Mouse (Mus musculus) testis, postnatal 10 days (tissue): Measurements from ENCODE around the gene Uap1l1.

ENCODE experiments used
- DNase-seq: peaks from one replicate; pipeline ENCODE4 v3.0.0; 2021; ENCODE audit warnings: low spot score

Uap1l1 gene

DNA sequence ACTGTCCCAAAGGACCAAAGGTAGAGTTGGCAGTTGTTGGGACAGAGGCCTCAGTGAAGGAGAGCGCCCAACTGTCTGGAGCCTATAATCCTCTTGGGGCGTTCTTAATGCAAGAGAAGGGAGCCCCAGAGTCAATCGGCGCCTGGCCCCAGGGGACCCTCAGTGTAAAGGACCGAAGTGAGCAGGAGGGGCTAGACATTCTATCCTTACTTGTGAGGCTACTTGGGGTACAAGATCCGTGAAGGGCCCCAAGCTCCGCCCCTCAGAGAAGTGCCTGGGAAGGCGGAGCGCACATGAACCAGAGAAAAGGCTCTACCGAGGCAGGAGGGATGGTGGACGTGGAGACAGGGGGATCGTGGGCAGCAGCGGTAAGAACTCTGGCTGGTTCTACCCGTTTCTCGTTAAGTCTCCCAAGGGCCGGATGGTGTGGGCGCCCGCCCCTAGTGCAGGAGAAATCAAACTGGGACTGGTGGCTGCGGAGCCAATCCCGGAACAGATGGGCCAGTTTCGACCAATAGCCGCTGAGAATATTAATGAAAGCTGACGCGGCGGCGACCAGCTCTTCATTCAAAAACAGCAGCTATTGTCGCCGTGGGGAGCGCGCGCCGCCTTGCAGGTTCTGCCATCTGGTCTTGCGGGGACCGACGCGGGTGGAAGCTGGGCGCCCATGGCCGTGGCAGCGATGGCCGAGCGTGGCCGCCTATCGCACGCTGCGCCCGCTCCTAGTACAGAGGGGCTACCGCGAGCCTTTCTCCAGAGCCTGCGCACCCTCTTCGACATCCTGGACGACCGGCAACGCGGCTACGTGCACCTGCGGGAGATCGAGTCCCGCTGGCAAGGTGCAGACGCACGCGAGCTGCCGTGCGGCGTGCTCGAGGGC, 6.5 kb upstream of the Uap1l1 start, which contains the start of gene Sapcd2:
Sapcd2 (plus strand) TSS at position 558 of the 880 bp plus-strand sequence.
- DNase-seq = peak; percentile 82

DNA sequence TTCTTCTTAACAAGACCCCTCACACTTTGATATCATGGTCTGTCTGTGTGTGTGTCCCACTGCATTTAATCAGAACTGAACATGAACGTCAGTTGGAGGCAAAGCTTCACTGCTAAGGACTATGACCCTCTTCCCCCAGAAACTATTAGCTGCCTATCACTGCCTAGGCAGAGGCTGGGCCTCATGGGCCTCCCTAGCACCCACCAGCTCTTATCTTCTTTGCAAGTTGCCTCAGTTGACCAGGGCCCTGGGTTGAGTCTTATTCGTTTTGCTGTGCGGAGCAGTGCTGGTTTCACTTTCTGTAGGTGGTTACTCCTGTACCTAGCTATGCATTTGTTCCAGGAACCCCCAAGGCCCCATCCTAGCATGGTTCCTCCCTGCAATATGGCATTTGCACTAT, 4.5 kb upstream of the Uap1l1 start:
- no peak for DNase-seq

DNA sequence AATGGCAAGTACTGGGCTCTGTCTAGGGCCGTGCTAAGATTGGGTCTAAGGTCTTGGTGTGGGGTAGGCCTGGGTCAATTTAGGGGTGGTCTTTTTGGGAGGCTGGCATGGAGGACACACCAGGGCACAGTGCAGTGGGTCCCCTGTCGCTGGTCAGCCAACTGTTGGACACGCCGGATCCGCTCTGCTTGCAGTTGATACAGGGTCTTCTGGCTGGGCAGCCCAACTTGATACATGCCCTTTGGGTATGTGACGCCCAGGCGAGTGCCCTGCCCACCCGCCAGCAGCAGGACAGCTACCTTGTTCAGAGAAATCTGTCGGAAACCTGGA, 756 bp downstream of the Uap1l1 start:
- DNase-seq = no peak

DNA sequence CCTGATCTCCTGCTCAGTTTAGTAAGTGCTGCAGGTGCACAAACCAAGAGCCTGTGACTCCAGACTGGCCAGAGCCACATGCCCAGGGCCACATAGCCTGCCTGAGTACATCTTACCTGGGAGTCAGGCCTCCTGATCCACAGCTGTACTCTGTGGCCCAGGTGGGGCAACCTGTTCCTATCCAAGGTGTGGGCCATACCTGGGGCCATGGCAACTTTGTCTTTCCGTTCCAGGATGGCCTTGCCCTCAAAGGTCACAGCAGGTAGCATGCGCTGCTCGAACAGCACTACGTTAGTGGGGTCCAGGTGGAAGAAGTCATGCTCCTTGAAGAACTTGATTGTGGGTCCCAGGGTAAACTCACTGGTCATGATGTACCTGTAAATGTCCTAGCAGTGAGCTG, 1.2 kb downstream of the Uap1l1 start:
- no peak for DNase-seq

DNA sequence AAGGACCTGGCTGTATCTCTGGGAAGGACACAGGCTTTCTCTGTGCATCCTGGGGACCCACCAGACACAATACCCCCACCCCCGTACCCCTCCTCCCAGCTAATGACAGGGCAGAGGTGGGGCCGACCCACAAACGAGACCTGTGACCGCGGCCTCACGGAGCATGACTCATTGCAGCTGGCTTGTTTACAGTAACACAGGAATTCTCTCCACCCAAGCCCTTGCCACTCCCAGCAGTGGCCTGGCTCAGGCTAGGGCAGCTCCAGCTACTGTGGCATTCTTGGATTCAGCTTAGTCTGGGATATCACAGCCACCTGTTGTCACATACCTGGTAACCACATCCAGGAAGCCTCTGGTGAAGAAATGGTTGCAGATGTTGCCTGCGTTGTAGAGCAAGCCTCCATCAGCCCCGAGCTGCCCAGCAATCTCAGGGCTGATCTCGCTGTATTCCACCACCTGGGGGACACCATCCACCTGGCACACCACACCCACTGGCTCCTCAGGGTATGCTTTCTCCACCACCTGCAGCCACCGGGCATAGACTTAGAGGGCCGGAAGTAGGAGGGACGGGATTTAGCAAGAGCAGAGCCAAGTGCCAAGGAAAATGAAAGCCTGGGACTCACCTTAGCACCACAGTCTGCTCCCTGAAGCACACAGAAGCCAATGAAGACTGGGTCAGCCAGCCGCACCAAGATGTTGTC, 1.9 kb downstream of the Uap1l1 start:
- DNase-seq = no peak

DNA sequence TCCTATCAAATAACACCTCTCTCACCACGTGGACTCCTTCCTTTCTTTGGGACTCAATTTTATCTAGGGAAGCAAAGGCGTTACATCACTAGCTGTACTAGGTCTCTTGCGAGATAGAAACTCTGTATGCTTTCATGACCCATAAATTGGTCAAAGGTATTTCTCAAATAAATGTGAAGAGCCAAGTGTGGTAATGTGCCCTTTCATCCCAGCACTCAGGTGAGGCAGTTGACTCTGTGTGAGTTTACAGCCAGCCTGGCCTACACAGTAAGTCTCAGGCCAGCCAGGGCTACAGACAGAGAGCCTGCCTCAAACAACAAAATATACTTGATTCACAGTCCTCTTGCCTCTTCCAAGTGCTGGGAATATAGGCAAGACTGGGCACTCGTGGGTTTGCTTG, 5.6 kb downstream of the Uap1l1 start:
- DNase-seq = no peak

DNA sequence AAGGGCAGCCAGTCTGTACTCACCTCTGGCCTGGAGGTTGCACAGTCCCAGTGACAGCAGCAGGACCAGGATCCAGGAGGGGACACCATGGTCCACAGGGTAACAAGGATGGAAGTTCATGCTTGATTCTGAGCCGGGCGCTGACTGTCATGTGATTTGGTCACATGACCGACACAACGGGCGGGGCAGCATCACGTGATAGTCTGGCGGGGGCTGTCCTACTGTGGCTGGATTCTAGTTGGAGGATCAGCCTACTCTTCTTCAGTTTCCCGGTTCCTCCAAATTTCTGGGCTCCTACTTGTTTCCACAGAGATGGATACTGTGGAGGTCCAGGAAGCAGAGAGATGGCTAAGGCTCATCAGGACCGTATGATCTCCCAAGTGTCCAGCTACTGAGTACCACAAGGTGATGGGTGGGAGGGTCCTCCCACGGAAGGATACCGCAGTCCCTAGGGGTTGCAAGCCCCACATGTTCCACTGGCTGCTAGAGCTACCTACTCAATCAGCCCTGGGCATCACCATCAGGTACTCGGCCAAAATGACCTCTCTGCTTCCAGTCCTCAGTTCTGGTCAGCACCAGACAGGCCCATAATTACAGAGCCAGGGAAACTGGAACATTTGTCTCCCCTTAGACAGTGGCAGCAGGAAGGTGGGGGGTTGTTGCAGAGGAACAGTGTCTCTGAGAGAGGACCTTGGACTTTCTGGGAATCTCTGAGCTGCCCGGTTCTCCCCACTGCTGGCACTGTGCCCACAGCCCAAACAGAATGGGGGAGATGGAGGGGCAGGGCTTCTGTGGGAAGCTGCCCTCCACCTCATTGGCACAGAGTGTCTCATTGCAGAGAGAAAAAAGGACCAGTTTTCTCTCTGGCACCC, 9.0 kb downstream of the Uap1l1 start, which contains the start of gene Dpp7:
Dpp7 (minus strand) TSS at position 152 of the 872 bp plus-strand sequence.
- peak; percentile 89 for DNase-seq

DNA sequence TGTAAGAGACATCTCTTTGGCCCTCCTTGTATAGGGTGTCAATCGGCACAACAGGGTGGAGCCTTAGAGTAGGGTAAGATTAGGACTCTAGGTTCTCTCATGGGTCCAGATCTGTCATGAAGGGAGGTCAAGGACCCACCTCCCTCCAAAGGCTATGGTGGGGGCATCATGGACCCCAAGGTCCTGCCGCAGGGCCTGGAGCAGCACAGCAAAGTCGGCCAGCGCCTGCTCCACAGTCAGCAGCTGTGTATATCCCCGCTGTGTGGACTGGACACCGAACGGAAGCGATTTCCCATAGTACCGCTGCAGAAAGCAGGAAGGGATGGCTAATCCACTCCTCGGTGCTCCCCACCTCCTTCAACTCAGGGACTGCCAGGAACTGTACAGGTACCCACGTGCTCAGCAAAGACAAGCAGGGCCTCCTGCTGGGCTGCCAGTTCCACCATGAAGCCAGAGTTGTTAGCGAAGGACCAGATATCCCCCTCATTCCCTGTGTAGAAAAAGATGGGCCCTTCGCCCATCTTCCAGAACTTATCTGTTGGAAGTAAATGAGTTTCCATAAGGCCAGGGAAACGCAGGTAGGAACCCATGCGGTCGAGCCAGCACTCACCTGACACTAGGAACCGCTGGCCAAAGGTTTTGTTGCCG, 9.9 kb downstream of the Uap1l1 start:
- DNase-seq = no peak

DNA sequence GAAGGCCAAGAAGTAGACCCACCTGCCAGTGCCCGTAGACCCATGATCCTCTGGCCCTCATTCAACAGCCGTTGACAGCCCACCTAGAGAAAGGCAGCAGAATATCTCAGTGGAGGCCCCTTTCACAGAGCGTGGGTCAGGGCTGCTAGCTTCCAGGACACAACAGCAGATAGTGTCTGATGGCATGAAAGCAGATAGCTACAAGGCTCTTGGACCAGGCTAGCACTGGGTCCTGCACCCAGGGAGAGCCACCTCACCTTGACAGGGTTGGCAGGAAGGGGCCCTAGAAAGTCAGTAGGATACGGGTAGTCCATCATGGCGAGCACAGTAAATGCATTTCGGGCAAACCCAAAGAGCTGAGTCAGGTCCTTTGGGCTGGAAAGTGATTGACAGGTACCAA, 11.3 kb downstream of the Uap1l1 start:
- DNase-seq = no peak

DNA sequence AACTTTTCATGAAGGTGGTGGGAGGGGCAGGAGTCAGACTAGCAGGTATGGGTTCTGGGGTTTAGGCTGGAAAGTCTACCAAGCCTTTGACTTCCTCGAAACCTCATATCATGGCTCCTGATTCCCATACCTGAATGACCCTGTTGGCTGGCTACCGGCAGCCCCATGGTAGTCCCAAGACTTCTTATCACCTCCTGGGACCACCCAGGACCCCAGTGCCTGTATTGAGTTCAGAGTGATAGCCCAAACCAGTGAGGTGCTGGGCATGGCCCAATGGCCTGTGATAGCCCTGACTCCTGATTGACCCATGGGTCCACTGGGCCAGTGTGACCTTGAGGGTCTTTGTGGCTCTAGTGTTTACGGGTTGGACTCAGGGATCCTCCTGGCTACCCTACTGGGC, 14.8 kb downstream of the Uap1l1 start:
- no peak for DNase-seq

DNA sequence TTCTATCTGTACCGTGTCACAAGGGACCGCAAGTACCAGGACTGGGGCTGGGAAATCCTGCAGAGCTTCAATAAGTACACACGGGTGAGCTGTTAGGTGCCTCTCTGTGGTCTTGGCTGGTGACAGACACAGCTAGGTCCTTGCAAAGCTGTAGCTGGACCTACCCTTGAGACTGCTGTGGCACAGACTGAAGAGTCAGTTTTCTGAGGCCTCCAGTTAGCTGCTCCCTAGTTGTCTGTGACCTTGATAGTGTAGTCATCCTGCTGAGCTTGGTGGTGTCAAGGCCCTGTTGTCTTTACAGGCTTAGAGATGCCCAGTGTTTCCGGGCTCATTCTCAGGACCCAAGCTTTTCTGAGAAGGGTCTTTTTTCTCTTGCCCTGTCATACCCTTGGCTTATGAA, 16.0 kb downstream of the Uap1l1 start:
- no peak for DNase-seq

DNA sequence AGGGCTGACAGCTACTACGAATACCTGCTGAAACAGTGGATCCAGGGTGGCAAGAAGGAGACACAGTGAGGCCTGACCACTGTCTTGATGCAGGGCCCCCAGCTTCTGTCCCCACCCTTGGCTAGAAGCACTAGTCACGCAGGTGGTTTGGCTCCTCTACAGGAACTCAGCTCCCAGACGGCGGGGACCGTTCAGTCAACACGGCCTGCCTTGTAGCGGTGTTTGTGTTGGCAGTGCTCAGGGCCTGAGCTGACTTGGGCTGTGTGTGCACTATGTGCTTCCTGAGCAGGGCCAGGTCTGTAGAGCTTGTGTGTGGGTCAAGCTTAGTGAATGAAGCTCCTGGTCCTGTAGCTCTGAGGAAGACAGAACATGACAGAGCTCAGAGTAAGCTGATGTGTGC, 17.3 kb downstream of the Uap1l1 start:
- DNase-seq = no peak

DNA sequence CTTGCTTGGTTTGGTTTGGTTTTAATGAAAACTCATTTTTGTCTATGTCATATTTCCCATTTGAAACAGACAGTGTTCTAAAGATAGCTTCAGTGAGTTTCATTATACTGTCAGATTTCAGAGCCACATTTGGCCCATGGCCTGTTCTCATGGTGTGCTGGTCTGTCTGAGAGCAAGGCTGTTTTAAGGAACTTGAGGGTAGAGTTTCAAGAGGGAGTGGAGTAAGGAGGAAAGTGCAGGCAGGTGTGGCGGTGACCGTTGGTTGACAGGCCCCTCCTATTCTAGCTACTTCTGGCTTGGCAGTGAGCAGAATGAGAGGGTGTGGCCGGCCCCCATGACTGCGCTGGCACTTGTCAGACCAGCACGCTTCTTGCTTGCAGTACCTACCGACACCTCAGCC, 27.2 kb downstream of the Uap1l1 start:
- no peak for DNase-seq

DNA sequence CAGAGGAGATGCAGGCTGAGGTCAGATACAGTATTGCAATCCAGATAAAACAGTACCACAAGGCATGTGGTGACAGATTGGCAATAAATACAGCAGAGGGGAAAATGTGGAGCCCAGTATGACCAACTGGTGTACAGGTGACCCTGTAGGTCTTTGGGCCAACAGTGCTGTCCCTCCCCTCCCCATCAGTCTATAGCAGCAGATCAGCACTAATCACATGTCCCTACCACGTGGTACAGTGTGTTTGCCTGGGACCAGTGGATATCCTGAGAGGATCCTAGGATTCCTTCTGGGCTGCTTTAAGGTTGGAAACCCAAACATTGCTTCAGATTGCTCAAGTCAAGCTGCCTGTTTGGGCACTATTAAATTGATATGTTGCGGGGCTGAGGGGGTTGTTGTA, 31.9 kb downstream of the Uap1l1 start:
- no peak for DNase-seq

DNA sequence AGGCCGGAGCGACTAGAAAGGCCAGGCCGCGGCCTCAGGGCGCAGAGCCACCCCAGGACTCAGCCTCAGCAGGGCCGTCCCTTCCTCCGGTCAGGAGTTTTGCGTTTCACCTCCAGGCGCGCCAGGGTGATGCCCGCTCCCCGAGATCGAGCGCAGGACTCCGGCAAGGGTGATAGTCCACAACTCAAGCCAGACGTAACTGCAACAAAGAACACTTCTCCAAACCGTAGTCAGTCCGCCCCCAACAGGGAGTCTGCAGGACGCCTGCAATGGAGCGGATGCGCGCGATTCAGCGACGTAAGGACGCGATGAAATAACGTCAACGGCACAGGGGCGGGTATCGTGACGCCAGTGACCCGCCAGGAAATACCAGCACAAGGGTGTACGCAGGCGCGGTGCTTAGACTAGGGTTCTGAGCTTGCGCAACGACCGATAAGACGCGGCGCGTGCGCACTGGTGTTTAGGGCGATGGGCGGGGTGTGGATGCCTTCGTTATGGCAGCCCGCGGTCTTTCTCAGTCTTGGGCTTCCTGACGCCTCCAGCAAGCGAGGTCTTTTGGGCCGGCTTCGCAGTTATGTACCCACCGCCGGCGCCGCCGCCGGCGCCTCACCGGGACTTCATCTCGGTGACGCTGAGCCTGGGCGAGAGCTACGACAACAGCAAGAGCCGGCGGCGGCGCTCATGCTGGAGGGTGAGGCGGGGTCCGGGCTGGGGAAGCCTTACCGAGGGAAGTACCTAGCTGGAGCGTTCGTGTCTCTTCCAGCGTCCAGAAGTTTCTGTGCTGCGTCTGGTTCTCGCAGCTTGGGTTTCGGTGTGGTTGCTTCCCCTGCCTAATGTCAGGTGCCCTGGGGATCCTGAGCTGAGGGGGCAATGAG, 33.0 kb downstream of the Uap1l1 start, which contains the start of gene Man1b1:
Man1b1 (plus strand) TSS at position 53 of the 875 bp plus-strand sequence.
- DNase-seq = peak; percentile 100

DNA sequence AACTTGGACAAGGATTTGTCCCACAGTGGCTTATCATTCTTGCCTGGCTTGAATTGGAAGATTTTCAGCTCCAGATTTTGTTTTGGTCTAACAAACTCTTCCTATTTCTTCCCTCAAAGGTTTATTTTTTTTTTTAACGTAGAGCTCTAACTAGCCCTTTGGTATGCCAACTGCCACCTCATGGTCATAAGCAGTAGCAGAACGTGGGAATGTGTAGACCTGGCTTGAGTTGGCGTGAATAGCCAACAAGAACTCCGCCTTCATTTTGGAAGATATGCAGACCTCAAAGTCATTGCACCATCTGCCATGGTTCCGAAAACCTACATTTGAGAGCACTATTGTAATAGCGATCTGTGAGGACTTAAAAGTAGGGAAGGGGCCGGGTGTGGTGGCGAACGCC, 34.0 kb downstream of the Uap1l1 start:
- DNase-seq = no peak

DNA sequence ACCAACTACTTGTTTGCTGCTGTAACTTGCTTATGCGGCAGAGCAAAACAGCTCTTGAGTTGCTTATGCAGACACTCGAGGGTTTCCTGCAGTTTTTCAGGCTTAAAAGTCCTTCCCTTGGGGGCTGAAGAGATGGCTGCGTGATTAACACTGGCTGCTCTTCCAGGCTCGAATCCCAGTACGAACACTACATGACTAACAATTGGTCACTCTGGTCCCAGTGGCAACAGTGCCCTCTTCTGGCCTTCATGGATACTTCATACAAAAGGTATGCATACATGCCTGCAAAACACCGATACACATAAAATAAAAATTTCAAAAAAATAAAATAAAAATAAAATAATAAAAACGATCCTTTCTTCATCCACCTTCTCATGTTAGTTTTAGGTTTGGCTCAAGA, 37.0 kb downstream of the Uap1l1 start:
- DNase-seq = no peak

DNA sequence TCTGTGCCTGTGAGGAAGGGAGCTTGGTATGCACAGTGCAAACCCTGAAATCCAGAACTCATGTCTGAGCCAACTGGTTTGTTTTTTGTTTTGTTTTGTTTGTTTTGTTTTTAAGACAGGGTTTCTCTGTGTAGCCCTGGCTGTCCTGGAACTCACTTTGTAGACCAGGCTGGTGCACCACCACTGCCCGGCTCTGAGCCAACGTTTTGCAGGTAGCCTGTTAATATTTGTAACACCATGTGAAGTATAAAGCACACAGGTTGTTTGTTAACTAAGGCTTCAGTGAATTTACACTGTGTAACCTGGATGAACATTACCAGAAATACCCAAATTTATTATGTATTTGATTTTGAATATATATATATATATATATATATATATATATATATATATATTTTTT, 39.4 kb downstream of the Uap1l1 start:
- no peak for DNase-seq

DNA sequence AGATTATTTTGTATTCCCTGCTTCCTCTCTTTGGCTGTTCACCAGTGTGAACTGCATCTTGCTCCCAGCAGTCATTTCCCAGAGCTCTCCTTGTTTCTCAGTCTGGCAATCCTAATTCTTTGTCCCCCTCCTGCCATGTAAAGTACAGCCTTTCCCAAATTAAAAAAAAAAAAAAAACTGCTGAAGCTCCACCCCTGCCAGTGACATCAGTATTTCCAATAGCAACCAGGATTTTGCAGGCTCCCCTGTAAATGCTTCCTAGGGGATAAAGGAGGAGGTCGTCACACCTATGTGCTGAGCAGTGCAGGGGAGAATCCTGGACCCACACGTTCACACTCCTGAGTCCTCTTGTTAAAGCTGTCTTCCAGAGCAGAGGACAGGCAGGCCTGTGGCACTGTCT, 45.4 kb downstream of the Uap1l1 start:
- no peak for DNase-seq

DNA sequence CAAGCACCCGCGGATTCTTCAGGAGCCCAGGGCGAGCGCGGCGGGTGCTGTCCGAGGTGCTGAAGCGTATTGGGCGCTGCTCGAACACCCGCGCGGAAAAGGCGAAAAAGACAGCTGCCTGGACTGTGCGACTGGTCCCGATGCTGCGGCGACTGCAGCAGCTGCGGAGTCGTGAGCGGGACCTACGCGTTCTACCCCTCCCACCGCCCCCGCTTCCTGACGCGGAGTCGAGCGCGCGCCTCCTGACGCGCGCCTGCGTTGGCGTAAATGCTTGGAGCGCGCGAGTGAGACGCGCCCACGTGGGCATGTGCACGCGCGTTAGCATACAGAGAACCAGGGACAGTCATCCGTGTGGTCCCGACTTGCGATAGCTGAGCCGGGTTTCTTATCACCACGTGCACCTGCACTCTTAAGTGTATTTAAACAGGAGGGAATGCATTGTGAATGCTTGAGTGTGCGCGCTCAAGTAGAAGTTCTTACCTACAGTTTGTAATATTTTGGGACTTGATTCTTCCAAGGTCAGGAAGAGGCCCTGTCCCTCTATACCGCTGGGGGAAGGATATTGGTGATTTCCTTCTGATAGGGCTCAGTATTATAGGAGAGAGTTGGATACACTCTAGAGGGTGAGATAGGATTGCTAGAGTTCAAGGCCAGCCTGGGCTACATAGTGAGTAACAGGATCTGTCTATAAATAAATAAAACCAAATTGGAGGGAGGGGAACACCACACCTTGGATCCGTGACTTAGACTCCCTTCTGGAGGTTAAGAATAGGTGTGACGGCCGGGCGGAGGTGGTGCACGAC, 46.3 kb downstream of the Uap1l1 start, which contains the start of gene Grin1:
Grin1 (minus strand) TSS at position 217 of the 803 bp plus-strand sequence.
- peak; percentile 85 for DNase-seq
